Mouse (Mus musculus) limb, embryonic 11.5 days (tissue): ENCODE data around the gene Gm21118. TPM values are rescaled to one million over a fixed set of nuclear protein-coding genes. Genes with fewer than 3 reads are reported as not detected.
"Not testable (repeated sequence)": the region's sequence is repeated elsewhere in the genome, so short reads cannot be mapped to it uniquely, and the experiment has no call there.

Experiments used
- ATAC-seq: fragments of 200-750 bp; cut with Nextera tagmentation; 2 replicates; pipeline ENCODE4 v1.8.0; 2017; ENCODE audit warnings: low read depth; ENCODE audit not compliant: insufficient number of reproducible peaks, low FRiP score, low TSS enrichment
- DNase-seq: peaks from one replicate; pipeline ENCODE4 v3.0.0-alpha.2; 2015; ENCODE audit warnings: low spot score
- H3K27ac ChIP-seq: fragments of 300-500 bp; sonication (generic); replicated peaks from 2 replicates; pipeline ENCODE4 v1.5.1; 2014; ENCODE audit warnings: low read depth, mild to moderate bottlenecking, low read length
- H3K27me3 ChIP-seq: fragments of 300-500 bp; sonication (generic); 2 replicates; pipeline ENCODE4 v1.6.1; 2014; ENCODE audit warnings: mild to moderate bottlenecking, low read length, mixed read lengths; ENCODE audit not compliant: control insufficient read depth, insufficient read depth
- H3K36me3 ChIP-seq: fragments of 300-500 bp; sonication (generic); 2 replicates; pipeline ENCODE4 v1.6.1; 2014; ENCODE audit warnings: mild to moderate bottlenecking, low read length, moderate library complexity, mixed read lengths; ENCODE audit not compliant: control insufficient read depth, insufficient read depth
- H3K4me1 ChIP-seq: fragments of 300-500 bp; sonication (generic); 2 replicates; pipeline ENCODE4 v1.6.1; 2014; ENCODE audit warnings: low read length, mixed read lengths; ENCODE audit not compliant: control insufficient read depth, insufficient read depth
- H3K4me2 ChIP-seq: fragments of 300-500 bp; sonication (generic); 2 replicates; pipeline ENCODE4 v1.6.1; 2014; ENCODE audit warnings: low read depth, mild to moderate bottlenecking, moderate library complexity; ENCODE audit not compliant: severe bottlenecking
- H3K4me3 ChIP-seq: fragments of 300-500 bp; sonication (generic); 2 replicates; pipeline ENCODE4 v1.5.1; 2014; ENCODE audit warnings: low read depth, low read length
- H3K9ac ChIP-seq: fragments of 300-500 bp; sonication (generic); 2 replicates; pipeline ENCODE4 v1.6.1; 2014; ENCODE audit warnings: mild to moderate bottlenecking, low read length
- H3K9me3 ChIP-seq: fragments of 300-500 bp; sonication (generic); 2 replicates; pipeline ENCODE4 v1.6.1; 2016; ENCODE audit warnings: low read length; ENCODE audit not compliant: control insufficient read depth
- WGBS: fragments of 180-500 bp; shearing (Covaris S2); extraction: QIAGEN DNeasy Blood & Tissue Kit; methylation state at CpG from one replicate; pipeline ENCODE4 v1.1.7; 2014; 5-methylcytosine and 5-hydroxymethylcytosine counted together
- polyA plus RNA-seq: library from polyadenylated mRNA; unstranded; fragments of >200 nt; fragmentation: Nextera tagmentation; extraction: Ambion mirVana; gene quantifications from 2 replicates; pipeline ENCODE4 v1.2.1, GENCODE M21; 2014

The Gm21118 gene
- polyA plus RNA-seq, result not detected in 2 replicates

DNA sequence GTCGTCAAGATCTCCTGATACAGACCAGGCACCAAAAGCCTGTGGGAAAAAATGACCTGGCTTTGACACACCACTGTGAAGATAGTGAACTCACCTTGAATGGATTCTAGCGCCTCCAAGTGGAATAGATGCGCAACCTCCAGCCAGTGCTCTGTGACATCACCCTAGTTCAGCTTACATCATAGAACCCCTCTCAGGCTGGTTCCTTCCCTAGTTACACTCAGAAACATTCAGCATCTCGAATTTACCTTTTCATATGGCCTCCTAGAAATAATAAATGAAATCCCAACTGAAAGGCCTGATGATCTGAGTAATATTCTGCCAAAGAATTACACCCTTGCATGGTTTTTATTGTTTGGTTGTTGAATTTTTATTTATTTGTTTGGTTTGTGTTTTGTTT, at the start of gene Gm21118:
Gm21118 (minus strand) TSS at position 101 of the 400 bp plus-strand sequence.
- not testable (repeated sequence) for H3K27ac ChIP-seq

DNA sequence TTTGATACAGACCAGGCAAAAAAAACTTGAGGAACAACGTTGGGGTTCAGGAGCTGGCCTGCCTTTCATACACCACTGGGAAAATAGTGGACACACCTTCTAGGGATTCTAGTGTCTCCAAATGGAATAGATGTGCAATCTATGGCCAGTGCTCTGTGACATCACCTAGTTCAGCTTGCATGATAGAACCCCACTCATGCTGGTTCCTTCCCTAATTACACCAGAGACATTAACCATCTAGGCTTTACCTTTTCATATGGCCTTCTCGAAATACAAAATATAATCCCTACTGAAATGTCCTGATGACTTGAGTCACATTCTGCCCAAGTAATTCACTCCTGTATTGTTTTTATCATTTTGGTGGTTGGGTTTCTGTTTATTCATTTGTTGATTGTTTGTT, 29.7 kb upstream of the Gm21118 start, which contains the start of the genes Gm29423 and Gm29644:
Gm29423 (minus strand) TSS at position 101 of the 400 bp plus-strand sequence.
Gm29644 (minus strand) TSS at position 157 of the 400 bp plus-strand sequence.
- not testable (repeated sequence) for ATAC-seq, H3K9me3 ChIP-seq, H3K27me3 ChIP-seq, H3K4me3 ChIP-seq, H3K27ac ChIP-seq, H3K36me3 ChIP-seq, H3K9ac ChIP-seq, H3K4me1 ChIP-seq, H3K4me2 ChIP-seq, DNase-seq
- no CpG with 5 or more reads among the region's 2 CpGs for WGBS

More for the DNA sequence above, at the start of gene Gm21118:
- not testable (repeated sequence) for ATAC-seq, H3K4me2 ChIP-seq, H3K4me3 ChIP-seq, H3K9ac ChIP-seq, H3K9me3 ChIP-seq, H3K36me3 ChIP-seq, H3K27me3 ChIP-seq, DNase-seq, H3K4me1 ChIP-seq
- WGBS, result no CpG with 5 or more reads among the region's 4 CpGs

Other genes starting within 250 kb of the Gm21118 start
- gene Gm29423, start 29.6 kb upstream of the Gm21118 start, polyA plus RNA-seq, result not detected in 2 replicates
- not detected in 2 replicates for gene Gm29644, start 29.7 kb upstream of the Gm21118 start, polyA plus RNA-seq
- gene Gm20888, start 168.2 kb upstream of the Gm21118 start, polyA plus RNA-seq, result not detected in 2 replicates